Mouse (Mus musculus) lung, adult 2 months (tissue): ENCODE results near the gene Fhad1. TPM values are rescaled to one million over a fixed set of nuclear protein-coding genes. Genes with fewer than 3 reads are reported as not detected.

Experiments used
- DNase-seq: peaks from one replicate; pipeline ENCODE4 v3.0.0; 2022
- H3K4me1 ChIP-seq: fragments of 200-500 bp; 2 replicates; pipeline ENCODE4 v1.6.1; 2011; ENCODE audit warnings: low read length; ENCODE audit not compliant: control insufficient read depth, insufficient read depth
- H3K4me3 ChIP-seq: fragments of 200-500 bp; replicated peaks from 2 replicates; pipeline ENCODE3; 2011; ENCODE audit warnings: low read depth, mild to moderate bottlenecking, control low read depth, low read length; ENCODE audit errors: extremely low read depth
- CTCF ChIP-seq: fragments of 200-500 bp; IDR thresholded peaks from 2 replicates; pipeline ENCODE4 v1.5.1; 2011; ENCODE audit warnings: mild to moderate bottlenecking, low read length, control low read depth; ENCODE audit not compliant: insufficient read depth
- POLR2A ChIP-seq: fragments of 200-500 bp; IDR thresholded peaks from 2 replicates; pipeline ENCODE4 v1.6.1; 2011; ENCODE audit warnings: low read depth, mild to moderate bottlenecking, control low read depth, low read length, borderline replicate concordance; ENCODE audit errors: extremely low read depth
- WGBS: fragments of 180-500 bp; shearing (Covaris S2); methylation state at CpG from one replicate; pipeline ENCODE4 v1.1.7; 2018; 5-methylcytosine and 5-hydroxymethylcytosine counted together
- polyA plus RNA-seq: library from polyadenylated mRNA; depleted of rRNA; stranded (reverse); fragments of >200 nt; gene quantifications from 2 replicates; pipeline ENCODE4 v1.2.3, GENCODE M21; 2012

Fhad1 gene
- polyA plus RNA-seq, 1 experiment, result 7.9 TPM

DNA sequence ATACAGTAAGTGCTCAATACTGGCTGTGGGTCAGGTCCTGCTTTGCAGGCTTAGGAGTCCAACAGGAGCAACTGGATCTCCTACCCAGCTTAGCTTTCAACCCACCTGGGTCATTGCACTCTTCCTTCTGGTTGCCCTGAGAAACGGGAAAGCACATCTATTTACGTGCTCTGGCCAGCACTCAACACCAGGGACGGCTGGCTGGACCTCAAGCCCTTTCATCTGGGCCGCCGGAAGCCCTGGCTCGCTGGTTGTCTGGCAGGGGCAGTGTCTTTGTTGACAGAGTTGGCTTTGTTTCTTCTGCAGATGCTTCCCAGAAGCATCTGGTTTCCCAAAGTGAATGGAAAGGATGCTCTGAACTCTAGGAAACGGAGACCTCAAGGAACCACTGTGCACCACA is 100.8 kb downstream of the Fhad1 start:
- Histone ChIP-seq H3K4me3 (no peak overlapping the region), H3K4me1 (no peaks in the 10 kb centered on the region)
- no peak for TF ChIP-seq CTCF
- no peak for TF ChIP-seq POLR2A
- DNase-seq, result no peak
- 33% methylated on average over 7 of the region's 7 CpGs for WGBS

GRCm38 (mm10) chr4:141913201-141913993 is 101.5 kb downstream of the Fhad1 start:
- no peak for TF ChIP-seq CTCF
- TF ChIP-seq POLR2A, result no peak
- DNase-seq, result no peak
- 62% methylated on average over 13 of the region's 13 CpGs for WGBS
- H3K4me1 ChIP-seq, result no peaks in the 10 kb centered on the region
- H3K4me3 ChIP-seq, result no peak overlapping the region

GRCm38 (mm10) chr4:141904710-141905109 is 110.2 kb downstream of the Fhad1 start:
- WGBS, result 58% methylated on average over 9 of the region's 9 CpGs
- DNase-seq, result no peak
- Histone ChIP-seq H3K4me3 (no peak overlapping the region), H3K4me1 (no peaks in the 10 kb centered on the region; the same call in 1 of the 2 replicates)
- TF ChIP-seq CTCF, result no peak
- no peak for TF ChIP-seq POLR2A

- no peak for TF ChIP-seq POLR2A
- TF ChIP-seq CTCF, result no peak
- no peaks in the 10 kb centered on the region; the same call in 1 of the 2 replicates for H3K4me1 ChIP-seq
- no peak for DNase-seq
- no peak overlapping the region for H3K4me3 ChIP-seq
- 79% methylated on average over 8 of the region's 8 CpGs for WGBS
Observed at GRCm38 (mm10) chr4:141902479-141902858, 112.4 kb downstream of the Fhad1 start.

GRCm38 (mm10) chr4:141901711-141902478 is 113.0 kb downstream of the Fhad1 start:
- no peak overlapping the region for H3K4me3 ChIP-seq
- no peak for DNase-seq
- no peaks in the 10 kb centered on the region; the same call in 1 of the 2 replicates for H3K4me1 ChIP-seq
- TF ChIP-seq POLR2A (no peak), CTCF (no peak)
- WGBS, result 83% methylated on average over 17 of the region's 17 CpGs

DNA sequence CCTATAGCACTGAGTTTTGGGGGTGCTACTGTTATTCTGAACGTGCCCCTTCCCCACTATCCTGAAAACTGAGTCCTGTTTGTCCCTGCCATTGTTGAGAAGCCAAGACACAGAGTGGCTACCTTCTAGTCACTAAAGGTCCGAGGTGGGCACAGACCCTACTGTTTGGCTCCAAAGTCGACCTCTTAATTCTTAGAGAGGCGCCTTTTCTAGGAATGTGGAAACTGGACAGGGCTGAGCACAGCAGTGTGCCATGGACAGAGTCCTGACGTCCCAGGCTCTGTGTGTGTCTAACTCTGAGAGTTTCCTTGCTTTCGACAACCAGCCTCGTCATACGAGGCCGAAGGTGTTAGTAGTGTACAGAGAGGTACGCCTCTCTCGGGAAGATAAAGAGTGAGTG is 114.5 kb downstream of the Fhad1 start:
- Histone ChIP-seq H3K4me3 (no peak overlapping the region), H3K4me1 (no peaks in the 10 kb centered on the region; the same call in 1 of the 2 replicates)
- 54% methylated on average over 11 of the region's 11 CpGs for WGBS
- TF ChIP-seq POLR2A (no peak), CTCF (no peak)
- DNase-seq, result no peak

DNA sequence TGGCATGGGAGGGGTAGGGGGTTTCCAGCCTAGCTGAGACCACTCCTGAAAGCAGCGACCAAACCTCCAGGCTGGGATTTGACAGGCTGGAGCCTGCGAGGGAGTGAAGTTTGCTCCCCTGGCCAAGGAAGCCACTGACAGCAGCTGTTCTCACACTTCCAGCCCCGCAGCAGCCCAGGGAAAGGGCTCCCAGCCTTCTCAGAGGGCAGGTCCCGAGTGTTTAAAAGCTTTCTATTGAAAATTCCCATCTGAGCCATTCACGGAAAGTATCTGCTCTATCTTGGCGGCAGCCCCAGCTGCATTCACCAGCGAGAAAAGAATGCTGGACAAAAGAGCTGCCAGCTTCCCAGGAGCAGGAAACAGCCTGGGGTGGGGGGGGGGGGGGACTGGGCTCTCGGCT is 114.9 kb downstream of the Fhad1 start:
- DNase-seq, result no peak
- Histone ChIP-seq H3K4me1 (no peaks in the 10 kb centered on the region; the same call in 1 of the 2 replicates), H3K4me3 (no peak overlapping the region)
- TF ChIP-seq POLR2A (no peak), CTCF (no peak)
- WGBS, result 18% methylated on average over 7 of the region's 8 CpGs

DNA sequence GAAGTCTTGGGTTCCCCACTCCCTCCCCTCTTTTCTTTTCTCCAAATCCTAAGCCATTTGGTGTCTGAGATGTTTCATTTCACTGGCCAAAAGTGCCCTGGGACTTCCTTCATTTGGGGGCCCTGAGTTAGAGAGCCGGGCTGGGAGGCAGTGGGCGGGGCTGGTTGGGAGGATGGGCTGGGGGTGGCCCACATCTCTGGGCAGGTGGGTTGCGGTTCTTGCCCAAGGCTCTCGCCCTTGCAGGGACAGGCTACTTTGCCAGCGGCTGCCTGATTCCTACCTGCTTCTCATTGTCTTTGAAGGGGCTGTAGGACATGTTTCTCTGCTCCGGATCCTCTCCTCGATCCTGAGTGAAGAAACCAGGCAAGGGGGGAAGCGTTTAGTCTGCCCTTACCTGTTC is 116.0 kb downstream of the Fhad1 start:
- no peak for DNase-seq
- 84% methylated on average over 8 of the region's 8 CpGs for WGBS
- TF ChIP-seq POLR2A (no peak), CTCF (no peak)
- Histone ChIP-seq H3K4me3 (no peak overlapping the region), H3K4me1 (no peaks in the 10 kb centered on the region; the same call in 1 of the 2 replicates)

DNA sequence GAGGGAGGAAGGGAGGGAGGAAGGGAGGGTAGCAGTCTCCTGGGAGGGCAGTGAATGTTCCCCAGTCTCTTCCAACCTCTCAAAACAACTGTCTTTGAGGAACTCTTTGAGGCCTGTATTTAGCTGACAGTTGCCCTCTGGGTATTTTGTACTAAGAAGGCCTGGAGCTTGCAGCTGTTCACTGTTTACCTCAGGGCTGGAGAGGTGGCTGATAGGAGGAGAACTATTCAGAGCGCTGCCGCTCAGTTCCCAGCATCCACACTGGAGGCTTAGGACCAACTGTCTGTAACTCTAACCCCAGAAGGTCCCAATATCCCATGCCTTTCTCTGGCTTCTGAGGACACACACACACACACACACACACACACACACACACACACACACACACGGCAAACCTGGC is 117.0 kb downstream of the Fhad1 start:
- no peak for DNase-seq
- TF ChIP-seq POLR2A, result no peak
- no peak for TF ChIP-seq CTCF
- Histone ChIP-seq H3K4me3 (no peak overlapping the region), H3K4me1 (no peaks in the 10 kb centered on the region; the same call in 1 of the 2 replicates)
- 43% methylated on average over 3 of the region's 3 CpGs for WGBS
